Mouse (Mus musculus) ES-CJ7 (cell line): Measurements from ENCODE around the gene Tsc22d1.

Experiments
- DNase-seq: peaks from one replicate; pipeline ENCODE4 v3.0.0; 2011; ENCODE audit warnings: low read depth, low spot score

Tsc22d1 gene

DNA sequence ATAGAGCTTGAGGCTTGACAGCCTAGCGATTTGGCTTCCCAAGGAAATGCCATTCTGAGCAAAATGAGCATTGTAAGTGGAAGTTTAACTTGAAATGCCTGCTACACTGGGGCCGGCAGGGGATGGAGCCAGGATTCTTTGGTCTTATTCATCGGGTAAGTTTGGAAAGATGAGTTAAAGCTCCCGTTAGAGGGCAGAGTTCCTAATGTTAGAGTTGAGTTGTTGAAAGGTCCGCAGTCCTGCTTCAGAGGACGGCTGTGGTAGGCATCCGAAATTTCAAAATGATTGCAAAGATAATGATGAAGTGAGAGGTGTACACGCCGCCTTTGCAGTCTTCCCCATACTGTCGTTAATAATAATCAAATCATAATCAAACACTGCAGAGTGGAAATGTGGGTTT lies 27.4 kb downstream of the Tsc22d1 start:
- peak; percentile 50 for DNase-seq

- no peak for DNase-seq
Observed at GRCm38 (mm10) chr14:76448987-76449386, 34.2 kb downstream of the Tsc22d1 start.

- no peak for DNase-seq
Observed at GRCm38 (mm10) chr14:76451011-76451410, 36.2 kb downstream of the Tsc22d1 start.

GRCm38 (mm10) chr14:76452751-76453360 lies 38.1 kb downstream of the Tsc22d1 start:
- DNase-seq: no peak

GRCm38 (mm10) chr14:76454673-76455072 lies 39.9 kb downstream of the Tsc22d1 start:
- no peak for DNase-seq

GRCm38 (mm10) chr14:76455159-76455558 lies 40.4 kb downstream of the Tsc22d1 start:
- DNase-seq: no peak

- no peak for DNase-seq
Observed at GRCm38 (mm10) chr14:76457696-76458095, 42.9 kb downstream of the Tsc22d1 start.

DNA sequence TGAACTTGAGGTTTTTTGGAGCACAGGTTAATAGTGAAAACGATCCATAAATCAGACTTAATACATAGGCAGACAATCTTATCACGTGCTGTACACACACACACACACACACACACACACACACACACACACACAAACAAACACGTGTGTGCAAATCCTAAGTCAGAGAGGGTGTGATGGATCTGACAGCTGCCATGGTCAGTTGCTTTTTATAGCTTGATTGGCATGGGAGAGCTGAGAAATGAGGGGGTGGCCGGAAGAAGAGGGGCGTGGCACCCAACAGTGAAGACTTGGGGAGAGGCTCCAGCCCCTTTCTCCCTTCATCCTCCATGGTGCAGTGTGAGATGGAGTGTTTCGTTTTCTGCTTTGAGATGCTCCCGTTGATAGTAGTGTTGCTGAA lies 45.4 kb downstream of the Tsc22d1 start:
- no peak for DNase-seq

- peak; percentile 35 for DNase-seq
Observed at GRCm38 (mm10) chr14:76461182-76461775, 46.5 kb downstream of the Tsc22d1 start.

DNA sequence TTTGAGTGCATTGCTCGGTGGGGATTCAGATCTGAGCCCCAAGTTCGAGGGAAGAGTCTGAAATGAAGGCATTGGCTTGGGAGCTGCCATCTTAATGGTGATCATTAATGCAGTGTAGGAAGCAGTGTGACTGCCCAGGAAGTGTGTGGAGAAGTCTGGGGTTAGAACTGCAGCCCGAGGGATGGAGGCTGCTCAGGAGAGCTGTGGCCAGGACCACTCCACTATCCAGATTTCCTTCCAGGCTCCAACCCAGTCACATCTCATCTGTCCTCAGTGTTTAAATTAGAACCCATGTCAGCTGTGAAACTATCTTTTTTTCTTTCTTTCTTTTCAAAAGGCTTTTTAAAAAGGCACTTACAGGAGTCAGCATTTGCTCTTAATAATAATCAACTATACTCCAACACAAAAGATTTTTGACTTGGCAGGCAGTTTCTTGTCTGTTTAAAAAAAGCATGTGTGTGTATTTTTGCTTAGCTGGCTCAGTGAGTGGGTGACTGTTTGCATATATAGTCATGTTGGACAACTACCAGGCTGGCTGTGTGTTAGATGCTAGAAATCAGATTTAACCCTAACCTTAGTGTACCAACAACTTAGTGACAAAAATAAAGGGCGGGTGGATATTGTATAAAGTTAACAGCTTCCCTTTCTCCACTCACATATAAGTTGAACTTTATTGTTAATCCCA lies 48.8 kb downstream of the Tsc22d1 start:
- no peak for DNase-seq

- no peak for DNase-seq
Observed at GRCm38 (mm10) chr14:76464967-76465366, 50.2 kb downstream of the Tsc22d1 start.

DNA sequence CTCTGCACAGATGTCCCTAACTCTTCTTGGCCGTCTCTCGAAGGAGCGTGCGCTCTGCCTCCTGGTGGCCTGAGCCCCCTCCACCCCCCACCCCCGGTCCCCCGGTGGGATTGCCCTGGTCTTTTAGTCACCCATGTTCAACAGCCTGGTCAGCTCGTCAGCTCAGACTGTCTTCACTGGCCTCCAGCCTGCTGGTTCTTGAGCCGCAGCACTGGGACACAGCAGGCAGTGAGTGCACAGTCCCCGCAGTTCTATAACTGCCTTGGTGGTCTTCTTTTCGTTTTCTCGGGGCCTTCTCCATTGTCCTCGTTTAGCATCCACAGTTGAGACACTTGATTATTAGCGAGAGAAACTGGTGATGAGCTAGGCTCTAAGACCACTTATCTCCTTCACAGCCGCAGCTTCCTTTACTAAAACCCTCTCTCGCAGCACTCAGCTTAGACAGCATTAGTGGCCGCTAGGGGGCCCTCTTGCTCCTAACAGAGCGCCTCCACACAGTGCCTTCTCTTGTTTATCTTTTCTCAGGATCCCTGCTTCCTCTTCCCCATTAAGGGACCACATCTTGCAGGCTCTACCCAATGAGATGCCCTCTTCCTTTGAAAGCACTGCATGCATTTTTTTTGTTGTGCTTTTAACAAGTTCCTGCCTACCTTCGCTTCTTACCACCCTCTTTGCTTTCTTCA lies 52.0 kb downstream of the Tsc22d1 start:
- DNase-seq: peak; percentile 88

GRCm38 (mm10) chr14:76467932-76468331 lies 53.2 kb downstream of the Tsc22d1 start:
- DNase-seq: no peak

- DNase-seq: peak; percentile 68
Observed at GRCm38 (mm10) chr14:76471301-76471700, 56.5 kb downstream of the Tsc22d1 start.

DNA sequence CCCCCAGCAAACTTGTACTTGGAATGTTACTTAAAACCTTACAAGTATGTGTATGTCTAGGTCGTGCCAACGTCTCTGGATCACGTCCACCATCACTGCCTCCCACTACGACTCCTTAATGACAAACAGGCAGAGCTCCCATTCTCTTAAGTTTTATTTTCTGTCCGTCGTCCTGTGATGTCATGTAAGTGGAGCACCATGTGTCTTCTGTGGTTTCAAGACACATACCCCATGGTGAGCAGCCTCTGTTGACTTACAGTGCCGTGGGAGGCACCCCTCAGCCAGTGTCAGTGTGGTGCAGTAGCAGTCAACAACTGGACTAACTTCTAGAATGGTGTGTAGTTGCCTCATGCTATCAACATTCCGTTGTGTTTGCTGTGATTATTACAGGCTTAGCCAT lies 57.7 kb downstream of the Tsc22d1 start:
- DNase-seq: no peak

- peak; percentile 87 for DNase-seq
Observed at GRCm38 (mm10) chr14:76473404-76473803, 58.6 kb downstream of the Tsc22d1 start.

DNA sequence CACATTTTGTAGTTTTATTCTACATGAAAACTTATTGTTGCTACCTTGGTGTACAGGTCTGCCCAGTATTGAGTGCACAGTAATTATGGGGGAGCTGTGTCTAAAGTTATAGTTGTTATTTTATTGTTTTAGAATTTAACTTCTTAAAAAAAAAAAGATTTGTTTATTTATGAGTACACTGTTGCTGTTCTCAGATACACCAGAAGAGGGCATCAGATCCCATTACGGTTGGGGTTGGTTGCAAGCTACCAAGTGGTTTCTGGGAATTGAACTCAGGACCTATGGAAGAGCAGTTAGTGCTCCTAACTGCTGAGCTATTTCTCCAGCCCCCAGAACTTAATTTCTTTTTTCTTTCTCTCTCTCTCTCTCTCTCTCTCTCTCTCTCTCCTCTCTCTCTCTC lies 59.4 kb downstream of the Tsc22d1 start:
- peak; percentile 60 for DNase-seq

DNA sequence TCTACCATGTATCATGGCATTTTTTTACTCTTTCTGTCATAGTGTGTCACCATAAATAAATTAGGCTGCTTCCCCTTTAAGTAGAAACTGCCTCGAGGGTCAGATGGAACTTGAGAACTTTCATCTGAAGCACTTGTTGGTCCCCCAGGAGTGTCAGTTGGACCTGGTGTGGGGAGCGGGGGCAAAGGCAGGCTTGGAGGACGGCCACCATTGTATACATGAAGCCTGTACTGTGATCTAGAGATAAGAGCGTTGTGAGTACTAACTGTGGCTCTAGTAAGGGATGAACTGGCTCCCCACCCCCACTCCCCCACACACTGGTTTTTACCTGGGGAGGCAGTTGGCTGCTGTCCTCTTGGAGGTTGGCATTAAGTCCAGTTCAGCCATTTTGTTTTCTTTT lies 62.0 kb downstream of the Tsc22d1 start:
- DNase-seq: no peak

DNA sequence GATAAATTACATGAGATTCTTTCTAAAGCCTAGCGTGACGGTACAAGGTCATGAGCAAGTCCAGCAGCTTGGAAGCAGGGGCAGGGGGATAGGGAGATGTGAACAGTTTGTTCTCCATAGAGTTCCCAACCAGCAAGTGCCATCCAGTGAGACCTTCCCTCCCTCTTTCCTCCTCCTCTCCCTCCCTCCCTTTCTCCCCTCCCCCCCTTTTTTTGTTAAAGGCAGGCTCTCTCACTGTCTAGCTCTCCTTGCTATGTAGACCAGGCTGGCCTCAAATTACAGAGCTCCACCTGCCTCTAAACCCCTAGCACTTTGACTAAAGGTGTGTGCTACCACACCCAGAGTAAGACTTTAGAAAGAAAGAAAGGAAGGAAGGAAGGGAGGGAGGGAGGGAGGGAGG lies 63.3 kb downstream of the Tsc22d1 start:
- peak; percentile 70 for DNase-seq

DNA sequence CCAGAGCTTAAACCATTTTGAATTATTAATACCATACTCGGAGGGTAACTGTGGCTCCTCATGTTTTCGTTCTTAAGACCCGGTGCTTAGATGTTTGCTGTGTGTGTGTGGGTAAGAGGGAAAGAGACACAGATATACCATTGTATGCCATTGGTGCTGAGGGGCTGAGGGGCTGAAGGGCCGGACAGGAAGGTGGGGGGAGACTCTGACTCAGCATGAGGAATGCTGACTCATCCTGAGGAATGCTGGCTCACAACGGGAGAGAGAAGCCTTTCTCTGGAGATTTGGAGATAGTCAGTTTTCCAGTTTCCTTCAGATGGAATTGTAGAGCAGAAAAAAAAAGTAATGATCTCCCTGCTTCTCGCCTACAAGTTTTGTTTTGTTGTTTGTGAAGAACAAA lies 63.9 kb downstream of the Tsc22d1 start:
- peak; percentile 87 for DNase-seq

GRCm38 (mm10) chr14:76479867-76480266 lies 65.1 kb downstream of the Tsc22d1 start:
- DNase-seq: peak; percentile 64

- DNase-seq: no peak
Observed at GRCm38 (mm10) chr14:76480507-76480906, 65.7 kb downstream of the Tsc22d1 start.

- DNase-seq: no peak
Observed at GRCm38 (mm10) chr14:76483701-76484100, 68.9 kb downstream of the Tsc22d1 start.
